Mouse (Mus musculus) colon, adult 2 months (tissue): Measurements from ENCODE around the gene E330009J07Rik. TPM values are rescaled to one million over a fixed set of nuclear protein-coding genes. Genes with fewer than 3 reads are reported as not detected.

Experiments
- polyA plus RNA-seq: library from polyadenylated mRNA; depleted of rRNA; stranded (reverse); fragments of >200 nt; gene quantifications from 2 replicates; pipeline ENCODE4 v1.2.3, GENCODE M21; 2012; rRNA removed

Gene E330009J07Rik
- polyA plus RNA-seq = 8.6 and 9.7 TPM in 2 replicates

DNA sequence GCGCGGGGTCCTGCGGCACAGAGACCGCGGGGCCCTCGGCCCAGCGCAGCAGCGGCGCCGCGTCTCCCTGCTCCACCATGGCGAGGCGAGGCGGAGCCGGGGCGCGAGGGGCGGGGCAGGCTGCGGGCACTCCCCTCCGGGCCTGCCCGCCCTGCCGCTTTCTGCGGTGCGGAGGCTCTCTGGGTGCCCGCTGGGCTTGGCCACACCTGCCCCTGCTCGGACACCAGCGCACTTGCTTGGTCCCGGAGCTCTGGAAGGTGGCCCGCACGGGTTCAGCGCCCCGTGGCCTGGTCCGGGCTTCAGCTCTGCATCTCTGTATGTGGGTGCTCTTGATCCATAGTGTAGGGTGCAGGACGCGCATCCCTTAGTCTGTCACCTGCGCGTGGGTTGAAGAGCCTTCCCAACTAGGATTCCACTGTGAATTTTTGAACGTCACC, at the start of gene E330009J07Rik:
E330009J07Rik (minus strand) TSS at position 89 of the 437 bp plus-strand sequence.

GRCm38 (mm10) chr6:40470916-40471719, 35.2 kb upstream of the E330009J07Rik start, which contains the start of gene Ssbp1:
Gene Ssbp1, plus strand, starts transcription at chr6:40471352.

DNA sequence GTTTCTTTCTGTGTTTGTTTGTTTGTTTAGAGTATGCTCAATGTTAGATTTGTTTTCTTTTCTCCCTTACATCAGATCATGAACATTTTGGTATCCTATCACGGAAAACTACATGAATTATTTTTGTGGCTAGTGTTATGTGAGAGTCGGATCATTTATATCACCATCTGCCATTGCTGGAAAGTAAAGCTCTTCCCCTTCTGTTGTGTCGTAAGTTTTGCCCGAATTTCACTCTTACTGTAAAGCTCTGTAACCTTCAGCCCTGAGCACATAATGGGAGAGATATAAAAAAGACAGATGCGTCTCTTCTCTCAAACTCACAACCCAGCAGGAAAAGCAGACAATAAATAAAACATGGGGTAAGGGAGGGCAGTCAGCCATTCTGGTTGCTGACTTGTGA, 3.0 kb upstream of the E330009J07Rik start, which contains the start of gene Wee2:
Wee2 (plus strand) TSS at position 153 of the 400 bp plus-strand sequence.

Other genes with a start within 250 kb of the E330009J07Rik start
- 5.0 and 5.2 TPM in 2 replicates for gene Agk, start 111.0 kb downstream of the E330009J07Rik start, polyA plus RNA-seq
- not detected in 2 replicates for gene Wee2, start 3.0 kb upstream of the E330009J07Rik start, polyA plus RNA-seq
- 5.5 and 7.2 TPM in 2 replicates for gene Ssbp1, start 35.2 kb upstream of the E330009J07Rik start, polyA plus RNA-seq
- not detected in 2 replicates for gene Tas2r137, start 55.1 kb upstream of the E330009J07Rik start, polyA plus RNA-seq
- gene Tas2r108, start 57.4 kb upstream of the E330009J07Rik start, polyA plus RNA-seq = not detected in 2 replicates
- not detected in 2 replicates for gene Prss37, start 83.4 kb upstream of the E330009J07Rik start, polyA plus RNA-seq
- not detected in 2 replicates for gene Olfr461, start 118.9 kb upstream of the E330009J07Rik start, polyA plus RNA-seq
- not detected in 2 replicates for gene Olfr460, start 133.4 kb upstream of the E330009J07Rik start, polyA plus RNA-seq
- 0.28 TPM in 1 of 2 replicates, not detected in the other for gene Clec5a, start 149.7 kb upstream of the E330009J07Rik start, polyA plus RNA-seq
- gene Tas2r138, start 177.2 kb upstream of the E330009J07Rik start, polyA plus RNA-seq = not detected in 2 replicates
- 36.4 and 41.1 TPM in 2 replicates for gene Mgam, start 192.7 kb upstream of the E330009J07Rik start, polyA plus RNA-seq